Mouse (Mus musculus) embryo, embryonic 9.5 days (tissue): ENCODE data around the gene Bves.
"Not testable (repeated sequence)": the region's sequence is repeated elsewhere in the genome, so short reads cannot be mapped to it uniquely, and the experiment has no call there.

Source experiments
- DNase-seq: peaks from one replicate; pipeline ENCODE4 v3.0.0-alpha.2; 2017; ENCODE audit errors: extremely low spot score

Bves gene

GRCm38 (mm10) chr10:45348143-45348542, 12.6 kb downstream of the Bves start:
- DNase-seq: not testable (repeated sequence)

DNA sequence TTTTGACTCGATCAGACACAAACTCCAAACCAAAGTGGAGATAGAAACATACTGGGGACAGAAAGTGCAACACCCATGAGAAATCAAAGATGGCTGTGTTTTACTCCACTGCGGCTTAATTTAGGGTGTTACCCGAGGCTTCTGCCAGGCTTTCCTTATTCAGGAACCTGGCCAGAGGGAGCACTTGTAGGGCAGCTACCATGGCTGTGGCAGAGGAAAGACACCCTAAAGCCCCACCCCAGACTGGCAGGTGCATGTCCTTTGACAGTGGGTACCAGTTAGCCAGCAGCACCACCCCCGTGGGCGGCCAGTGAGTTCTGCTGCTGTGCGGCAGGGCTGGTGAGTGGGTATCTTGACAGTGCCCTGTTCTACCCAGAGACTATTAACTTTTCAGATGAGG, 20.5 kb downstream of the Bves start:
- no peak for DNase-seq

- no peak for DNase-seq
Measured at GRCm38 (mm10) chr10:45363396-45363795, 27.8 kb downstream of the Bves start.

GRCm38 (mm10) chr10:45366987-45367705, 31.6 kb downstream of the Bves start:
- no peak for DNase-seq

GRCm38 (mm10) chr10:45369639-45370038, 34.1 kb downstream of the Bves start:
- DNase-seq: no peak

DNA sequence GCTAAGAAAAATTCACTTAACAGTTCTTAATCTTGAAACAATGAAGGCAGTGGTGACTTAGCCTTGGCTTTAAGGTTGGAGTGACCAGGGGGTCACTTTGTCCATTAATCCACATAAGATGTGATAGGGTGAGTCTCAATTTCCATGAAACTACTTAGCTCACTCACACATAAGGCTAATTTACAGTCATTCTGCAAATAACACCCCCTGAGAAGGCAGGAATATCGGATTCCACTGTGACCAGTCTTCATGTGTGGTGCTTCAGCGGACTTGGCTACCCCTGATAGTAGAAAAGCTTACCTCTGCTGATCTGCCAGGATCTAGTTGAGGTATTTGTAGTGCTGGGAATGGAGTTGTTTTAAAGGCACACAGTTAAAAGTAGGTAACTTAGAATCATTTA, 35.0 kb downstream of the Bves start:
- no peak for DNase-seq

- peak; percentile 62 for DNase-seq
Measured at GRCm38 (mm10) chr10:45372994-45373692, 37.6 kb downstream of the Bves start.

DNA sequence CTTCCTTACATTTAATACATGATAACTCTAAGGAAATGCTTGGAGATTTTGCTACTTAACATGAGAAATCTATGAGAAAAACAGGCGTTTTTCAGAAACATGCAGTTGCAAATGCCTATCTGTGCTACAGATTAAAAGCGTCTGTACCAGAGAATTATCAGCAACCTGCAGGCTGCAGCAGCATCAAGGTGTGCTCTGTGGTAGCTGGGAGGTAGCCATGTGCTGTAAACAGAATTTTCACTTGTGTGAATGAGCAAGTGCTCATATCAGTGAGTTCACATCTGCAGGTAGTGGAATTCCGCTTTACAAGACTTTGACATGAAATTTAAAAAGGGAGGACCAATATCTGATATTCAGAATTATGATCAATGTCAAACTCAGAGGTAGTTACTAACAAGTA, 42.7 kb downstream of the Bves start:
- DNase-seq: no peak

DNA sequence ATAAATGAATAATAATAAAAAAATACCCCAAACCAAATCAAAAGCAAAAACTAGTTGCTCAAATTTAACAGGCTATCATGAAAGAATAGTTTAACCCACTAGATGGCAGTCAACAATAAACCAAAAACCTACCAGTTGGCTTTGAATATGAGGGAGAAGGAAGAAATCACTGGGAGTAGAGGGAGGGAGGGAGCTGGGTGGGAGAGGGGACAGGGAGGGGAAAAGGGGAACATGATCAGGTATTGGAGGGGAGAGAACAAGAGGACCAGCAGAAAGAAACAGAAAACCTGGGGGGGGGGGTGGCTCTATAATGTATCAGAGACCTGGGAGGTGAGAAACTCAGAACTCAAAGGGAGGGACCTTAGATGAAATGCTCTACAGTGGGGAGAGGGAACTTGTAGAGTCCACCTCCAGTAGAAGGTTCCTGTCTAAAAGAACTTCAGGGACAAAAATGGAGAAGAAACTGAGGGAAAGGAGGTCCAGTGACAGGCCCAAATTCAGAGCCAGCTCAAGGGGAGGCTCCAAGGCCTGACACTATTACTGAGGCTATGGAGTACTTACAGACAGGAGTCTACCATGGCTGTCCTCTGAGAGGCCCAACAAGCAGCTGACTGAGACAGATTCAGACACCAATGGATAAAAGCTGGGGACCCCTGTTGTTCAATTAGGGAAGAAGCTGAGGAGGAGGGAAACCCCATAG, 46.5 kb downstream of the Bves start:
- peak; percentile 25 for DNase-seq

DNA sequence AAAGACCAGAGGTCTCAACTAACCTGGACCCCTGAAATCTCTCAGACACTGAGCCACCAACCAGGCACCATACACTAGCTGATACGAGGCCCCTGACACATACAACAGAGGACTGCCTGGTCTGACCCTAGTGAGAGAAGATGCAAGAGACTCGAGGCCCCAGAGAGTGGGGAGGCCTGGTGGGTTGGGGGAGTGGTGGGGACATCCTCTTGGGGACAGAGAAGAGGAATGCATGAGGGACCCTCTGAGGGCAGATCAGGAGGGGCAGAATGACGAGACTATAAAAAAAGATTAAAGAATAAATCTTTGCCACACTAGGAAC, 47.0 kb downstream of the Bves start:
- no peak for DNase-seq

GRCm38 (mm10) chr10:45398211-45398610, 62.6 kb downstream of the Bves start:
- DNase-seq: no peak

- DNase-seq: no peak
Measured at GRCm38 (mm10) chr10:45399702-45400243, 64.2 kb downstream of the Bves start.

GRCm38 (mm10) chr10:45410624-45411341, 75.2 kb downstream of the Bves start:
- peak; percentile 73 for DNase-seq

DNA sequence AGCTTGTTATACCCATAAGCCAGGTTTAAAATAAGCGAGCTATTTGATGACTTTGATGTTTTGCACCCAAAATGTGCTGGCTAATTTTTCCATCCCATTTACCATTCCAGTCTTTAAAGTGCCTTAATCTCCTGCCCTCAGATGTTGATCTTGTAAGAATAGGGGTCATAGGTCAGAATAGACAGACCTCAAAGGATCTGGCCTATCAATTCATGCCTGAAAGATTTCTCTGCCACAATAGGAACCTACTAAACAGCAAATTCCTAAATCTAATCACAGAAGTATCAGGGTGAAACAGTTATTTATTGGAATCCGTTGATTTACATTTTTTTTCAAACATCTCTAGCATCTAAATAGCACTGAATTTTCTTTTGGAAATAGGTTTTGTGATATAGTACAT, 76.2 kb downstream of the Bves start:
- DNase-seq: peak; percentile 64

DNA sequence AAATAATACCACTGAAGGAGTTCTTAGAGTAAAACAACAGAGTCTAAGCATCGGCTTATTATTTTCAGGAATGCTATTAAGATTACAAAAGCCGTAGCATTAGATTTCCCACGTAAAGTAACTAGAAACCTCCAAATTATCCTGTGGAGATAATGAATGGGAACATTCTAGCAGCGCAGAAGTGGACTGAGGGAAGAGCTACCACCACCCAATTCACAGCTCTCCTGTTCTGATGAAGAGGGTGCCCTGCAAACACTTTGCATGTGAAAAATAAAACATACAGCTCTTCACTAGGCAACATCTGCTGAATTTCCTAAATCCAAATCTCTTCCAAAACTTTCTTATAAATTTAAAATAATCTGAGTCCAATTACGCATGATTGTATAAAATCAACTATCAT, 76.6 kb downstream of the Bves start:
- DNase-seq: no peak
